Mouse (Mus musculus) liver, postnatal 0 days (tissue): Measurements from ENCODE around the gene Kcnq5.

Experiments used
- CTCF ChIP-seq: sonication (generic); IDR thresholded peaks from 2 replicates; pipeline ENCODE4 v1.5.1; 2016; ENCODE audit warnings: antibody characterized with exemption, low read depth
- EP300 ChIP-seq: IDR thresholded peaks from 2 replicates; pipeline ENCODE4 v1.6.1; 2016; ENCODE audit warnings: antibody characterized with exemption, low read depth, mild to moderate bottlenecking

- no peak for TF ChIP-seq CTCF
- TF ChIP-seq EP300: no peak
Measured at GRCm38 (mm10) chr1:21979755-21980154, 18.0 kb upstream of the Kcnq5 start.
